Mouse (Mus musculus): ENCODE measurements around the gene Gpr62.

- TF ChIP-seq CTCF (IDR thresholded peaks at IDR 0.05; ENCODE audit: borderline replicate concordance, control insufficient read depth, extremely low read depth, insufficient read depth, low read length, poor library complexity): no peak
- no peak for TF ChIP-seq POLR2A (IDR thresholded peaks at IDR 0.05; ENCODE audit: control insufficient read depth, extremely low read depth, insufficient read depth, low read length, poor library complexity)
Observed at GRCm38 (mm10) chr9:106461641-106462429, 3.9 kb downstream of the Gpr62 start.

Data from thymus, adult 2 months (tissue).